Mouse (Mus musculus): ENCODE data around the gene Cdhr4.

The Cdhr4 gene

DNA sequence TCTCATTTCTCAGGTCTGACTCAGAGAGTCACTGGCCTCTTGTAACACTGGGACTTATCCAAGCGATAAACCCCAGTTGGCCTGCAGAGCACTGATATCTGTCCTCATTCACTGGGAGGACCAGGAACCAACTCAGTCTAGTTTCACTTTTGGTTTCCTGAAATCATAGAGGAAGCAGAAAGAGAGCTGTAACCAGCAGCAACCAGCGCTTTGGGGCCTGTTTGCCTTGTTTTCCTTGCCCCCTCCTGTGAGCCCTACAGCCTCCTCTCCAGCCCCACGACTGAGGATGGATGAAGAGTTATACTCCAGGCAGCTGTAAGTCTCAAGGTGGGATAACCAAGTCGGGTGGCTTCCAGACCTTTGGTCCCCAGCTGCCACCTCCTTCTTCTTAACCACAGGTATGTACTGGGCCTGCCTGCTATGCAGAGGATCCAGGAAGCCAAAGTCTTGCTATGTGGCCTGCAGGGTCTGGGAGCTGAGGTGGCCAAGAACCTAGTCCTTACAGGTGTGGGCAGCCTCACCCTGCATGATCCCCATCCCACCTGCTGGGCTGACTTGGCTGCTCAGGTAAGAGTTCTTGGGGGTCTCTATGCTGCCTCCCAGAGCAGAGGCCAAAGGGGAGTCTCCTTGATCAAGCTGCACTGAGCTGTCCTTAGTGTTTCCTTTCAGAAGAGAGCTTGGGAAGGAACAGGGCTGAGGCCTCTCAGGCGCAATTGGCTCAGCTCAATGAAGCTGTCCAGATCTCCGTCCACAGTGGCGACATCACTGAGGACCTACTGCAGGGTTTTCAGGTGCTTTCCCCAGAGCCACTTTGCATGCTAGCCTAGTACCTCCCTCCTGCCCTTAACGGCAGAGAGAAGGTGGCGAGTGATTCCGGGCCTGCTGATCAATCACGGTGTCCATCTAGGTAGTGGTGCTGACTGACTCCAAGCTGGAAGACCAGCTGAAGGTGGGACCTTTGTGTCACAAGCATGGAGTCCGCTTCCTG is 16.6 kb upstream of the Cdhr4 start, which contains the start of gene Uba7:
Gene Uba7 (plus strand): TSS at position 107 of the 988 bp plus-strand sequence.
- peak in 1 of 2 experiments; percentile 35 for DNase-seq (ENCODE audit: low spot score in 2 of 2)

- no peak for DNase-seq (ENCODE audit: low spot score in 2 of 2)
Observed at GRCm38 (mm10) chr9:107978815-107979214, 13.5 kb upstream of the Cdhr4 start.

DNA sequence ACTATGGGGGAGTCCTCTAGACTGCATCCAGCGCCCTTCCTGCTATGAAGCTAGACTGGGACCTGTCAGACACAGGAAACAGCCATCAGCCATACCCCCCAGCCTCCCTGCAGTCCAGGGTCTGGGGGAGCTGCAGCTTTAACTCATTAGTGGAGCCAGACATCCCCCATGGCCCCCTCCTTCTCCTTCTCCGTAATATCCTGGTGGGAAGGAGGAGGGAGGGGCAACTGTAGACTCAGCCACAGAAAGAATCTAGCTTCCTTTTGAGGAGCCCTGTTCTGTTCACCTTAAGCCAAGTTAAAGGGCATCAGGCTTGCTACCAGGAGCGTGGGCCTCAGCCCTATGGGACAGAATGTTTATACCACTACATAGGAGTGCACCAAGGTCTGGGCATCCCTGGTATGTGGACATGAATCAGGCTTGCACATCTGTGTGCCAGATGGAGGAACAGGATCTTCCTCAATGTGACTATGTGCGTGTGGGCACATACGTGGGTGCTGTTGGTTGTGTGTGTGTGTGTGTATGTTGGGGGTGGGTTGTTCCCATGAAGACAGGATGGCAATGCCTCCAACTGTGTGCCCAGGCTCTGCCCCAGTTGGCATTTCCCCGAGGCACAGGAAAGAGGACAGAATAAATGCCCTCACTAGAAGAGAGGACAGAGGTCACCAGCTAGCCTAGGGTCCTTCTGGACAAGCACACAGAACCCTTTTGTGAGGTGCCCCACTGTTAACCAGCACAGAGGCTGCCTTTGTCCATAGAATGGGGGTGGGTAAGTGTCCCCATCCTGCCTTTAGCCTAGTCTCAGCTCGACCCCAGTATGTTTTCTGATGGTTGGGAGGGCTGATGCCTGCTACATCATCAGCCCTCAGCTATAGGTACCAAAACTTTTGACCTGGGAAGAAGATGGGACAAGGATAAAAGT is 10.4 kb upstream of the Cdhr4 start:
- no peak for DNase-seq (ENCODE audit: low spot score in 2 of 2)

- DNase-seq (ENCODE audit: low spot score in 2 of 2), result peak; percentile 43 to 63
Observed at GRCm38 (mm10) chr9:107982681-107983346, 9.5 kb upstream of the Cdhr4 start, which contains the start of gene Gm20661. Gene Gm20661 (plus strand): TSS chr9:107983058.

DNA sequence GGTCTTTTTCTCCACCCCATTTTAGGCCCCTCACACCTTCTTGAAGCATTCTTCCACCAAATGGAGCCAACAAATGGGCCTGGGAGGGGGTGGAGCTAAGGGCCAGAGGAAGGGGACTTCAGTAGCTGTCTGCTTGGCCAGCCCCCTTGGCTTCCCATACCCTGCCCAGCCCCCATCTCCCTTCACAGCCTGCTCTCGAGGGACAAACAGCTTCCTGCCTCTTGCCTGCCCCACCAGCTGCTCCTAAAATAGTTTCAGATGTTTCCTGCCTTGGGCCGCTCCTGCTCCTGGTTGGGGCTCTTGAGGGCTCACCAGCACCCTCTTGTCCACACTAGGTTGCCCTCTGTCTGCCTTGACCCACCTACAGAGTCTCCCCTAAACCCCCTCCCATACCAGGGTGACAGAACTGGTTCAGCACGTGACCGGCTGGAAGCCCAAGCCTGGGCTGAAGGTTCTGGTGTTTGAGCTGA is 8.8 kb upstream of the Cdhr4 start:
- DNase-seq (ENCODE audit: low spot score in 2 of 2), result peak; percentile 27 to 40

DNA sequence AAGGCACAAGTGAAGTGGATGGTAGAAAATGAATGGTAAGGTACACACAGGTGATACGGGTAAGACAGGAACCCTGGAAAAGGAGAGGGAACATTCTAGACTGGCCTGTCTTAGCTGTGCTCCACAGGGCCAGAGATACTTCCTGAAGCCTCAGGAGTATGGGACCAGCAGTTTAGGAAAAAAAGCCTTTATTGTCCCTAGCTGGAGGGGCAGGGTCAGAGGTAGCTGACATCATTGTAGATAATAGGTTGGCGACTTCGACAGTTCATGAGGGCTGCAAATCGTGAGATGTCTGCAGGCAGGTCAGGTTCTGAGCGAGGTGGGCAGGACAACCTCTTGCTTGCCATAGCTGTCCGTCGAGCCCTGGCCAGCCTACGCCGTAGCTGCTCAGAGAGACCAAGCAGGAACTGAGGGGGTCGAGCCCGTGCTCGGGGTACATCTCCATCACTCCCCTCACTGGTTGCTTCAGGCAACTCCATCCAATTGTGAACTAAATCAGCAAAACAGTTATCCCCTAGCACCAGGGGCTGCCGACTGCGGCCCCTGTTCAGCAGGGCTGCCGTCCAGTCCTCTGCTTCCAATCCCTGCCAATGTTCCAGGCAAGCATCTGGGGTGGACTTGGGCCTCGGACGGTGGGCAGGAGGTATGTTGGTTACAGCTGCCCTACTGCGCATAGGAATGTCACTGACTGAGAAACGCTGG is 8.1 kb upstream of the Cdhr4 start:
- no peak for DNase-seq (ENCODE audit: low spot score in 2 of 2)

GRCm38 (mm10) chr9:107984754-107985055 is 7.6 kb upstream of the Cdhr4 start:
- DNase-seq (ENCODE audit: low spot score in 2 of 2), result no peak

GRCm38 (mm10) chr9:107985131-107986119 is 6.9 kb upstream of the Cdhr4 start, which contains the start of gene Inka1:
Gene Inka1 (minus strand): TSS chr9:107985879.
- DNase-seq (ENCODE audit: low spot score in 2 of 2), result peak; percentile 88 to 91

- peak; percentile 64 to 73 for DNase-seq (ENCODE audit: low spot score in 2 of 2)
Observed at GRCm38 (mm10) chr9:107986376-107986775, 5.9 kb upstream of the Cdhr4 start.

DNA sequence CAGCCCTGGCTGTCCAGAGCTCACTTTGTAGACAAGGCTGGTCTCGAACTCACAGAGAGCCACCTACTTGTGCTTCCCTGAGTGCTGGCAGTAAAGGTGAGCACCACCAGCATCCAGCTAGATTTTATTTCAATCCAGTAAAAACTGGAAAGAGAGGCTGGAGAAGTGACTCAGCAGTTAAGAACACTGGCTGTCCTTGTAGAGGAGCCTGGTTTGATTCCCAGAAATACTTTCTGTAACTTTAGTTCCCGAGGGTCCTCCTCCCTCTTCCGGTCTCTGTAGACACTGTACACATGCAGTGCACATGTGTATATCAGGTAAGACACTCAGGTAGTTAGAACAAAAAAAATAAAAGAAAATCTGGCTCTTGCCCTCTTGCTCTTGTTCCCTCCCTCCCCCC is 4.3 kb upstream of the Cdhr4 start:
- DNase-seq (ENCODE audit: low spot score in 2 of 2), result no peak

DNA sequence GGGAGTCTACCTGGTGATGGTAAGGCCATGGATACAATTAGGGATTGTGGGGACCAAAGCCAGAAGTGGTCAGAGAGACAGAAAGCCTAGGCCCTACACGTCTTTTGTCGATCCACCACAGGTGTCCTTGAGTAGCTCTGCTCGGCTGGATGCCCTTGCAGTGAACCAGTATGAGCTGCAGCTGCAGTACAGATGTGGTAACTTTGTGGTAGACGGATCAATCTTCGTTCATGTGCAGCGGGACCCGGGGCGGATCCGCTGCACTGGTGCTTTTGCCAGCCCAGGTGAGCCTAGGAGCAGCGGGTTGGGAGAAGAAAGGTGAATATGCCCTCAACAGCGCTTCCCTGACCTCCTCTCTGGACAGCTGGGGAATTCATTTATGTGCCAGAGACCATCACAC is 716 bp downstream of the Cdhr4 start:
- no peak for DNase-seq (ENCODE audit: low spot score in 2 of 2)

DNA sequence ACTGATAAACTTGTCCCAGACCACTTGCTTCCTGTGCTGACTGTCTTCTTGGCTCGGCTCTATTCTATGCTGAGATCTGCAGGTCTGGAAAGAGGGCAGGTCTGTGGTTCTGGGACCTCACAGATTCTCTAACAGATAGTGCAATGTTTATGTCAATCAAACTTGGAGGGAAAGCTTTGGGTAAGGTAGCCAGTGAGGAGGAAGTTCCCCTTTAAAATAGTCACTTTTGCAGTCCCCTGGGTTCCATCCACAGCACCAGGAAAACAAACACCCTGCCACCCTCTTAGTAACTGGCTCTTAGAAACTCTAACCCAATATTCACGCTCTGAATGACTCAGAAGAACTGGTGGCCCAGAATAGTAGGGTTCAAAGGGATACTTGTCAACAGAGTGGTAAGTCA is 2.2 kb downstream of the Cdhr4 start:
- no peak for DNase-seq (ENCODE audit: low spot score in 2 of 2)

GRCm38 (mm10) chr9:107995513-107995912 is 3.2 kb downstream of the Cdhr4 start:
- DNase-seq (ENCODE audit: low spot score in 2 of 2), result no peak

- no peak for DNase-seq (ENCODE audit: low spot score in 2 of 2)
Observed at GRCm38 (mm10) chr9:107996049-107996448, 3.8 kb downstream of the Cdhr4 start, which contains the start of gene Gm20662. Gene Gm20662 (plus strand): TSS chr9:107996349.

DNA sequence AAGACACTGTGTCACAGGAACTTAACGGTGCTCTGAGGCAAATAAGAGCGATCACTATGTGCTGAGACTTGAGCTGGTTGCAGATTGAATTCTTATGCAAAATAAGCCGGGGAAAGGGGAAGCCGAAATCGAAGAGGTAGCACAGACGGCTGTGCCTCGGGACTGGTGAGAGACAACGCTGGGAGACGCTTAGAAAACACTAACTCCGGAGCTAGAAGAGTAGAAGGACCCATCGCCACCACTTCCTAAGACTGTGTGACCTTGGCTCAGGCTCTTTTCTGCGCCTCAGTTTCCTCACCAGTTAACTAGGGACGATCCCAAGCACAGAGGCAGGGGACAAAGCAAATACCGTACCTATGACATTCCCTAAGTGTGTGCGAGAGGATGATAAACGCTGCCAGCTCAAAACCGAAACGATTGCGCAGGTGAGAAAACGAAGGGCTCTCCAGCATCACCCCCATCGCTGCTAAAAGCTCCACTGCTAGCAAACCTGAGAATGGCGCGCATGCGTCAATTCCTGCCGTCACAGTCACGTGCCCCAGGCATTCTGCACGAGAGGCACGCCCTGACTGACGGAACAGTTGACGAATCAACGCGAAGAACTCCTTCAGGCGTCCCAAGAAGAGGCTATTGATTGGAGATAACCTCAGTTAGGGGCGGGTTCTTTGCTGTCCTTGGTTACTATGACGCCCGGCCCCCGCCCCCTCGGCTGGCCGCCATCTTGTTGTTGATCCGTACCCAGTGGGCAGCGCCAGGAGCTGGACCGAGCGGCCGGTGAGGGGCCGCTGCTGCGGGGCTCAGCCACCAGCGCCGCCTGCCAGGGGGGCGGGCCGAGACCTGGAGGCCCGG is 9.8 kb downstream of the Cdhr4 start, which contains the start of gene Ip6k1:
Gene Ip6k1 (plus strand): TSS at position 580 of the 849 bp plus-strand sequence.
- peak; percentile 99 for DNase-seq (ENCODE audit: low spot score in 2 of 2)

GRCm38 (mm10) chr9:108002778-108003530 is 10.7 kb downstream of the Cdhr4 start:
- peak in 1 of 2 experiments; percentile 41 for DNase-seq (ENCODE audit: low spot score in 2 of 2)

DNA sequence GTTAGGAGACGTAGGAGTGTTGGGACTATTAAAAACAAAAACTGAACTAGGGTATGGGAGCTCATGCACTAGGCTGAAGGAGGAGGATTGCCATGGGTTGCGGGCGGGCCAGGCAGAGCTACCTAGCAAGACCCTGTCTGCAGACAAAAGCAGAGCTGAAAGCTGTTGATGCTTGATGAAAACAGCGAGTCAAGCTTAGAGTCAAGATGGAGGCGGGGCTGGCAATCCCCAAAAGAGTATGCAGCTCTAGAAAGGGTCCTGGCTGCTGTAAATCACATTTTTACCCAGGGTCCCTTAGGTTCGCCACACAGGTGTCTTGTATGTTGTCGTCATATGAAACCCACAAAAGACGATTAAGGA is 11.2 kb downstream of the Cdhr4 start:
- DNase-seq (ENCODE audit: low spot score in 2 of 2), result peak in 1 of 2 experiments; percentile 25

DNA sequence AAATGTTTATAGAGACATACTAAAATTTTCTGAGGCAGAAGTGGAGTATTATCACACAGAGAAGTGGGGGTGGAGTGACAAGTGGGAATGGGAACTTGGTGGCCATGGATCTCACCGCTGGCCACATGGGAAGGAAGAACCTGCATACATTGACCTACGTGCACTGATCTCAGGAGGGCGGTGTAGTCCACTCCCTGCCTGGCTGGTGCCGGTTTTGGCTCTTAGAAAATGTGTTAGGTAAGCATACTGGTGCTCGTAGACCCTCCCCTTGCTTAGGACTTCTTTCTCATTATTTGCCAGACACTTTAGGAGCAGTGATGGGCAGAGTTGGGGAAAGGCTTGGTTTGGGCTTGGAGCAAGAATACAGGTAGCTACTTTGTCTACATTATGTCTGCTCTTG is 15.7 kb downstream of the Cdhr4 start:
- DNase-seq (ENCODE audit: low spot score in 2 of 2), result no peak

Data from spleen, postnatal 14 days (tissue).